Mouse (Mus musculus) layer of hippocampus, adult 11-12 months (tissue): Measurements from ENCODE around the gene Gm20388.
A peak's percentile ranks its signal among the peaks of the same experiment; 100 is the strongest.

Experiments used
- DNase-seq: peaks from one replicate; pipeline ENCODE4 v3.0.0; 2022; ENCODE audit warnings: low spot score

Gm20388 gene

DNA sequence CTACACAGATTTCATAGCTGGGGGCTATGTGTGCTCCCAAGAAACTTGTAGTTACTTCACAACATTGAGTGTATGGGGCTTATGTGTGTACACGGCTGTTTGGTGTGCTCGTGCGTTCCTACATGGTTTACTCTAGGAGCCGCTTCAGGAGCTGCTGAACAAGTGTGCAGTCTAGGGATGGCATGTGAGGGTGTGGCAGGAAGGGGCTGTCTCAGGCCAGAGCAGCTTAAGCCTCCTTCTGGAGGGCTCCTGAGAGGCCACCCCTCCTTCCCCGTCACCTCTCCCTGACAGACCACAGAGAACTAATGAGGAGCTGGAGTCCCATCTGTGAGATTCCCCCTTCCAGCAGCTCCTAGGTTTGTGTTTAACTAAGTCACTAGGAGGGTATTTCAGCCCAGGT, 2077.3 kb downstream of the Gm20388 start:
- no peak for DNase-seq

DNA sequence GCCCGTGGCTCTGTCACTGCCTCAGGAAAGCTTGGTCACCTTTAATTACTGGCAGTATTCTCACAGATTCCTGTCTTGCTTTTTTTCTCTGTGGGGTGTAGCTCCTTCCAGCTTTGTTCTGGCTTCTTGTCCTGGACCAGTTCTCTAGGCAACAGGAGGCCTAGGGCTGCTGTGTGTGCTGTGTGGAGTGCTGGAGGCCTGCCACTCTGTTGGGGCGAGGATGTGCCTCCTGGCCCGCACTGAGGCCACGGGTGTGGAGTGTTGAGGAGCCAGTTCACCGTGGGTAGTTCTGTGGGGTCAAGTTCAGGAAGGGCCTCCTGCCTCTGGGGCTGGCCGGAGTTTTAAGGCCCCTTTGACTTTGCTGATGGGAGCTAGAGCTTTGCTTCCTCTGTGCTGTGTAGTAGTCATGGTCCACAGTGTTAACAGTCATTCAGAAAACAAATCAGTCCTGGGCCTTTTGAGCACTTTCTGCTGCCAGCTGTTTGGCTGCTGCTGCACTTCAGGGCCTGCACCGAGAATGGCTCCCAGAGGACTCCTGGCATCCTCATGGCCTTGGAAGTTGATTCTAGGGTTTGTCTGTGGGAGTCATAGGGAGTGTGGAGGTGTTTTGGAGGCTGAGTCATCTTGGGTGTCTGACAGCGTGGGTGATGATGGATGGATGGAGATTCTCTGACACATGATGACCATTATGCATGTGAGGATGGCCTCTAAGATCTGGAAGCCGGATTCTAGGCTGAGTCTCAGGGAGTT, 2080.0 kb downstream of the Gm20388 start:
- no peak for DNase-seq

DNA sequence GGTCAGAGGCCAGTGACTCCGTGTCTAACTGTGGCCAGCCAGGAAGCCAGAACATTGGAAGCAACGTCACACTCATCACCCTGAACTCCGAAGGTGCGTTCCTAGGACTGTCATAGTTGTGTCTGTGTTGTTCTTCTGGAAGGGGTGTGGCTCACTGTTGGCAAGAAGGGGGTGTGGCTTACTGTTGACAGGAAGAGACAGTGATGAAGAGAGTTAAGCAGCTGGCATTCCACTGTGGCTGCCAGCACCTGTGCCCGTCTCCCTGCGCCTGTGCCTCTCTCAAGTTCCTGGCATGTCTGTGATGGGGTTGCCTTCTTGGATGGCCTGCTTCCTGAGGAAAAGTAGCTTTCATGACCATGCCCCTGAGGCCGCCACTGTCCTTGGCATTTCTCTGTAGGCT, 2081.0 kb downstream of the Gm20388 start:
- no peak for DNase-seq

DNA sequence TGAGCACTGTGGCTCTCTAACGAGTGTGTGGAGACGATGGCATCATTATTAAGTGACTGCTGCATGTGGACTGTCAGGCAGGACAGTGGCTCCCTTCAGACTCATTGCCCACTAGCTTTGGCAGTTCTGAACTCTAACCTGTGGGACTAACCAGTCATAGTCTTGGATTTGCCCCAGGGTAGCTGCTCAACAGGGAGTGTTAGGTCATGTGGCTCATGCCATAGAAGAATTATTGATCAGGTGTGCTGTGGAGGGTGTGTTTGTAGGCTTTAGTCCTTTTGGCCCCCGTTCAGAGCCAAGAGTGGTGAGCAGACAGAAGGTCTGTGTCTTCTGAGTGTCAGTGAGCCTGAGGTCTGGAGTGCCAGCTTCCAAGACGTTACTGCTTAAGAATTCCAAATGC, 2082.3 kb downstream of the Gm20388 start:
- DNase-seq = no peak

DNA sequence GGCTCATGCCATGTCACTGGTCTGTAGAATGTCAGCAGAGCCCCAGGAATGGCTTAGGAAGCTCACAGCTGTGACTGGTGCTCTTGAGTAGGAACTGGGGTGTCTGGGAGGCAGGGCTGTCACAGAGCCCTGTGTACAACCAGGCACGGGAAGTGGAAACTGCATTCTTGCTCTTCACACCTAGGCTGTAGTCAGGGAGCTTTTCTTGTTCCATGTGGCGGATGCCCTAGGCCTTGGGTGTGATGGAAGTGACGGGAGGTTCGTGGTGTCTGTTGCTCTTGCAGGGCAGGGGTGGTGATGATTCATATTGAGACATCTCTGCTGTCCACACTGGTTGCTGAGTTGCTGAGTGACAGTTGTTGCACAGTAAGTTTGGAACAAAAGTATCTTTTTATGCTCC, 2084.5 kb downstream of the Gm20388 start:
- no peak for DNase-seq

DNA sequence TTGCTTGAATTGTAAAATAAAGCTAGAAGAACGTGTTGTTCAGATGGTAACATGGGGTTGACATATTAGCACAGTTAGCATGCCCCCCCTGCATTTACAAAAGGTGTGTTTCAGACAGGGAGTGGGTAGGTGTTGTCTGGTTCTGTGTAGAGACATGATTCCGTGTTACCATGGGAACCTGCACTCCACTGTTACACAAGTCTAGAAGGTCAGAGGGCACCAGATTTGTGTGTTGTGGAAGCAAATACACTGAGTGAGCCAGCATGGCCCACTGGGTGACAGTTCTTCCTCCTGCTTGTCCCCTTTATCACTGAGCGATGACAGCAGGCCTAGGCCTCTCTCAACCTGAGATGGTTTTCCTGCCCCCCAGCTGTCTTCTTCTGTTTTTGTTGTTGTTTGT, 2085.3 kb downstream of the Gm20388 start:
- no peak for DNase-seq

DNA sequence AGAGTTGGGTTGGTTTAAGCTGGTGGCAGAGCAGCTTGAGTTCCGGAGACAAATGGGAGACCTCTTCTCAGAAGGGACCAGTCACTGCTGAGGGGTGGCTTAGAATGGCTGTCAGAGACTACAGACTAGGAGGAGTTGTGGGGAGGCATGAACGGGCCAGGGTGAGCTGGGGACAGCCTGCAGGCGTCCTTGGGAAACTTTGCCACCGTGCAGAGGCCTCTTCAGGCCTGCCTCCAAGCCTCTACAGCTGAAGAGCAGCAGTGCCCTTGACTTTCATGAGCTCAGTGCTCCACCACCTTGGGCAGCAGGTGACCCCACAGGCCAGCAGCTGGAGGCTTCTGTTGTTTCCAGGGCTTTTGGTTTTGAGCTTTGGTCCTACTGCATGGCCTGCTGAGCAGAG, 2088.0 kb downstream of the Gm20388 start:
- no peak for DNase-seq

DNA sequence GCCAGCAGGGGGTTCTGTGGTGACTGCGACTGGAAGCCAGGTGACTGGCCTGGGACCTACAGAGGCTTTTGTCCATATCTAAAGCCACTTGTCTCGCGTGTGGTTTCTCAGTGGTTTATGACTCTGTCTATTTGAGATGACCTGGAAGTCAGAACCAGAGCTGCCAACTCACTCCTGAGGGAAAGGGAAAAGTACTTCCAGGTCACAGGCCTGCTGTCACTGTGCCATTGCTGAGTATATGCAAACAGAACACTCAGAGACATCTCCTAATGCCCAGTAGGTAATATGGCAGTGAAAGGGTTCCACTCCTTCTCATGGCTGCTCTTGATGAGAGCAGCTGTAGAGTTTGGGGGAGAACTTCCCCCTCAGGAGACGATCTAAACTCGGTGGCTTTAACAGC, 2088.6 kb downstream of the Gm20388 start:
- no peak for DNase-seq

DNA sequence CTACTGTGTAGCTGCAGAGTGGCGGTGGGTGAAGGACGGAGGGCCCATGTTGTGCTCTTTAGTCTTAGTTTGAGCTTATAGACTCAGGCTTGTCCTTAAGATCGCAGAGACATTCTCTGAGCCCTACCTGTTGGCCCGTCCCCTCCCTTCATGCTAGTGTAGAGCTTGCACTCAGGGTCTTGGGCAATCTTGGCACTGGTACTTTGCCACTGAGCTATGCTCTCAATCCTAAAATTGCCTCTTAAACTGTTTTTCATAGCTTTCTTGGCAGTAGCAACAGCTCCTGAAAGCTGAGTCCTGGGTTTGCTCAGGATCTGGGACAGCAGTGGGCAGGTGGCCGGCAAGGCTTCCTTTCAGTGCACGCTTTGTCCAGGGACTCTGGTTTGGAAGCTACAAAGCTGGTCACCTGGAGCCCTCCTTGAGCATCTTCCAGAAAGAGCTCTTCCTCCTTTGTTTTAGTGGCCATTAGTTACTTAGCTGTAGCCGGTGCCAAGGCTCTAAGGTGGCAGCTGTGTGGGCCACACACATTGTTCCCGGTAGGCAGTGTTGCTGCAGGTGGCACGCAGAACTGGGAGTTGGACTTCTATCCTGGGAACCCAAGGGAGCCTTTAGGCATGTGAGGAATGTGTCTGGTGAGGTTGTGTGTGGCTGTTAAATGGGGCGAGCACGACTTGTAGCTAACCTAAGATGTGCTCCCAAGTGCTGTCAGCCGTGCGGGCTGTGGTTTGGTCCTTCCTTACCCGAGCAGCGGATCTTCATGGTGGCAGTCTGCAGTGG, 2090.9 kb downstream of the Gm20388 start:
- DNase-seq = no peak

DNA sequence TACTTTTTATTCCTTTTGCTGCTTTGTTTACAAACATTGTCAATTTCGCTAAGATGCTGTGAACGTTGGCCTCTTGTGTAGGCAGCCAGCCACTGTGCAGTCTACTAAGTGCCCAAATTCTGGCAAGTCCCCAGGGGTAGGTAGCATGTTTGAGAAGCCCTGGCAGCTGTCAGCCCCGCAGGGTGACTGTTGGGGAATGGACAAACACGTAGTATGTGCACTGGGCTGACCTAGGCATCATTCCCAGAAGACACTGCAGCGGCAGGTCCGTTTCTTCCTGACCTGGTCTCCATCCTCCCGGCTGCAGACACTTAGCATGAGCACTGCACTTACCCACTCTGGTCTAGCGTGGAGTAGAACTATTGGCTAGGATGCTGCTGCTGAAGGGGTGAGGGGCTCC, 2093.0 kb downstream of the Gm20388 start:
- no peak for DNase-seq

DNA sequence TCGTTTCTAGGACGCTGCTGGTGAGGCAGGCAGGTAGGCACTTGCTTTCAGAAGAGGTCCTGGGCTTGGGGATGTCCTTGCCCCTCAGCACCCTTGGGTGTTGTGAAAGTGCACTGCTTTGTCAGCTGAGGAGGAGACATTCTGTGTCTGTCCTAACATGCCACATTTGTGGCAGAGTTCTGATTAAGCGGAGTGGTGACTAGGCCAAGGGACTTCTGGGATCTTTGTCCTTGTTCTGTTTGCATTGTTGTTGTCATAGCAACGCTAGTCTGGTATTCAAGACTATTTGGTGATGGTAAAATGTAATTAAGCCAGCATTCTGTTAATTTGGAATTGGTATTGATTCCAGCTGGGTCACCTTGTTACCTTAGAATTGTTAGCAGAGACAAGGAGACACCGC, 2093.5 kb downstream of the Gm20388 start:
- DNase-seq = no peak

DNA sequence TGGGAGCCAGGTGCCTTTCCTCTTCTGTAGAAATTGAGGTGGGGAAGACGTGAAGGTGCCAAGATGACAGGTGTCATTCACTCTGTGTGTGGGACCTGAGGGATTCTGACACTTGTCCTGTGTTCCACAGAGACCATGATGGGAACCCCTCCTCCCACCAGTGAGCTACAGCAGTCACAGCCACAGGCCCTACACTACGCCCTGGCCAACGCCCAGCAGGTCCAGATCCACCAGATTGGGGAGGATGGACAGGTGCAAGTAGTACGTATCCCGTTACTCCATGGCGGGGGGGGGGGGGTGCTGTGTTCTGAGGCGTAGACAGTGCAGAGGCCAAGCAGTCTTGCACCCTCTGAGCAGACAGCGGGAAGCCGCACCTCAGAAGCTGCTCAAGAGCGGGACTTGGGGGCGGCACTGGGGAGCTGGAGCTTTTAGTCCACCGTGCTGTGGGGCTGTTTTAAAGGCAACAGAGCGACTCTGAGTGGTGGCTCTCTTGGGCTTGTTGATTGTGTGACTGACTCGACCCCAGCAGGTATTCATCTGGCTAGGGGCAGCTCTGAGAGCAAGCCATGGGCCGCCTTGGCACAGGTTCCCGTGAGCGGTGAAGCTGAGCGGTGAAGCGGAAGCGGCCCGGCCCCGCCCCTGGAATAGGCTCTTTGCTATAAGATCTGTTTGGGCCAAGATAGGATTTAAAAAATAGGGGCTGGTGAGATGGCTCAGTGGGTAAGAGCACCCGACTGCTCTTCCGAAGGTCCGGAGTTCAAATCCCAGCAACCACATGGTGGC, 2095.0 kb downstream of the Gm20388 start:
- no peak for DNase-seq

DNA sequence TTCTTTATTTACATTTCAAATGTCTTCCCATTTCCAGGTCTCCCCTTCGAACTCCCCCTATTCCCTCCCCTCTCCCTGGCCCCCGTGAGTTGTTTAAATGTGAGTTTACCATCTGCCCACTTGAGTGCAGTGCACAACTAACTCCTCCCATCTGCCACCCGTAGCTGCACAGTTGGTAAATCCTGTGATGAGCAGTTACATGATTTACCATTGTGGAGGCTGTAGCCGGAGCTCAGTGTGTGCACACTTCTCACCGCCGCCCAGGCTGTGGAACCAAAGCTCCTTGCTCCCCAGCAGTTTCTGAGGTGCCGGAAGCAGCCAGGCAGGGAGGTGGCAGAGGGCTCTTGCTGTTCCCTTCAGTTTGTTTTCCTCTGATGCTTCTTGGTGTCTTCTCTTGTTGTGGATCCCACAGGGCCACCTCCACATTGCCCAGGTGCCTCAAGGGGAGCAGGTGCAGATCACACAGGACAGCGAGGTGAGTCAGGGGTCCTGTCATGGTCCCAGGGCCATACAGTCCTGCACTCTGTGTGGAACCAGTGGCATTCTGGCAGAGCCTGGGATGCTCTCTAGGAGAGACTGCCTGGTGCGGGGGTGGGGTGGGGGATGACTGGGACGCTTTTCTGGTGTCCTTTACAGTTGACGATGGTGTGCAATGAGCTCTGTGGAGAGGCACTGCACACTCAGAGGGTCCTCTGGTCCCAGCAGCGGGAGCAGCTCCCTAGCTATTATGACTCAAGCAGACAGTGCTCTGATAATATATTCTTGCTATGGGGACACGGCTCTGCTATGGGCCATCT, 2096.2 kb downstream of the Gm20388 start:
- peak; percentile 44 for DNase-seq

DNA sequence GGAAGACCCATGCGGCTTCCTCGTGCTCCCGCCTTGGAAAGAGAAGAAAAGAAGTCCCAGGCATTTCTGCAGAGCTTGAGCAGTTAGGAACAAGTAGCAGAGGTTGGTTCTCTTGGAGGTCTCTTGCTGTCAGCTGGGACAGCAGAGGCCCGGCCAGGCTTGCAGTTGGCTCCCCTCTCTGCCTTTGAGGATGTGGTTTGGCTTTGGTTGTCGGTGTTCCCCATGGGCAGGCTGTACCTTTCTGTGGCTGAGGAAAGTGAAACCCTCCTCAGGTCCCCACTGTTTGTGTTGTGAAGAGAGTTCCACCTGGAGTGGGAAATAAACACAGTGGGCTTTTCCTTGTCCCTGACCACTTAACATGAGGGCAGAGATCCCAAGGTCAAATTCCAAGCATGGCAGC, 2097.8 kb downstream of the Gm20388 start:
- no peak for DNase-seq

DNA sequence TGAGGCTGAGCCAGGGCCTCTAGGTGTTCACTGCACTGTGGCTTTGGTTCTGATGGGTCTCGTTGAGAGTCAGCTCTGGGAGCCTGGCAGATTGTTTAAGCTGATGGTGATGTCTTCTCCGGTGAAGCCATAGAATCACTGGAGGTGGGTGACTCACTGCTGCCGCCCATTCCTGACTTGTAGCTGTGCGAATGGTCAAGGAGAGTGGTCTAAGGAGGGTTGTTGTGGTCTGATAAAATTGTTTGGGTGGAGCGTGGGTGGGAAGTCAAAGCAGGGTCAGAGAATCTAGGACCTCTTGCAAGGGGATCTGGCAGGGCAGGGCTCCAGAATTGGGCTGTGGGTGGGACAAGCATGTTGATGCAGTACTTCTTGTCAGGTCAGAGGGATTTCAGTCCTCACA, 2100.0 kb downstream of the Gm20388 start:
- no peak for DNase-seq

DNA sequence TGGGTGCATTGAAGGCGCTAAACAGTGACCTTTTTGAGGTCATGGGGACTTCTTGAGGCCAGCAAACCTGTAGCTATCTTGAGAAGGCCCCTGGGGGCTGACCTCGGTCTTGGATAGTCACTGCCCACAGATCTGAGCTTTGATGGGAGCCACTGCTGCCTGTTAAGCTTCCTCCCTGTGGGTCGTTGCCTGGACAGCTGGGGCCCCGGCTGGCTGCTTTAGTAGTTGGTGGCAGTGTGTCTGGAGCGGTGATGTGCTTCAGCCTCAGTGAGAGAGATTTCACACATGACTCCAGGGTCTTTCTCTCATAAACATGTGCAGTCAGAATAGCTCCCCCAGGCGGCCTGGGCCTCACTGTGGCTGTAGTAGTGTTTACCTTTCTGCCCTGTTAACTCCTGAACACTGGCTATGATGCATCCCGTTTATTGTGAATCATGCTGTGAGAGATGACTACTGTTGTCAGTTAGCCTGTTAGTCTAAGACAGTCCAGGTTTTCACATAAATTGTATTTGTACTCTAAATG, 2100.5 kb downstream of the Gm20388 start:
- no peak for DNase-seq

DNA sequence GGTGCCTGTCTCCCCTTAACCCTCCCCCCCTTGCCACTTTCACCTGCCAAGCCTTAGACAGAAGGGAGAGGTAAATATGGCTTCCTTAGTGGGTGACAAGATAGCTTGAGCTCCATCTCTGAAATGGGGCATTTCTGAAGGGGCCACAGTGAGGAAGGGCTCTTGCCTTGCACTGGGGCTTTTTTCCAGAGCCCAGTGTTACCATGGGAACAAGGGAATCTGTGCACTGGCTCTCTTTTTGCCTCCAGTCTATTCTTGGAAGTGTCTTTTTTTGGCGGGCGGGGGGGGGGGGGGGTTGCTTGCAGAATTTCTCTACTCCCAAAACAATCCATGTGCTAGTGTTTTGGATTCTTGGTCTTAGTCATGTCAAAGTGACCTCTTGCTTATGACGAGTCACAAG, 2104.0 kb downstream of the Gm20388 start:
- no peak for DNase-seq

DNA sequence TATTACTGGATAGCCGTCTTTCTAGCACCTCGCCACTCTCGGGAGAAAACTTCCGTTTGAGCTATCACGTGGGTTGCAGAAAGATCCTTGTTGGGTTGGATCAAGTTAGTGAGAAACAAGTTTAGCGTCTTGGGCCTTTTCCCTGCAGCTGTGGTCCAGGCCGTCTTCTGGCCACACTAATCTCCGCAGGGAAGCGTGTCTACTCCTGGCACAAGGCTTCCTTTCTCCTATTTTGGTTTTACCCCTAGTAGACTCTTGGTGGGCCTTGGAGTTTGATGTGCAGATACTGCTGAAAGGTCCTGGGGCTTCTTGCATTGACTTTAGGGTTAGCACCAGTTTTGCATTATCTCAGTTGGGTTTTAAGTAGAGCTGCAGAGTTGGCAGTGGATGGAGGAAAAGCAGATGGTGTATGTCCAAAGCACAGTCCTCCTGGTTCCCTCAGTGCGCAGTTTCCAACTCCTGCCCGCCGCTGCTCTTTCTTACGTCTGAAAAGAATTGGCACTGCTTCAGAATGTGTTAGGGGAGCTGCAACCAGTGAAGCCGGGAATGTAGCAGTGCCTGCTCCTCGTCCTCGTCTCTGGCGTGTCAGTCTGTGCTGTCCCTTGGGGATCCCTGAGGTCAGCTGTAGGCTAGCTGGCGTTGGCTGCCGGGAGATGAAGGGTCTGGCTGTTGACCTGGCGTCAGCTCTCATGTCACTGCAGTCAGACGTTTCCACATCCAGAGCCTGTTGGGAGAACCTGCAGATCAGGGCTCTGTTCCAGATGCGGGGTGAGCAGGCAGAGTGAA, 2107.6 kb downstream of the Gm20388 start:
- DNase-seq = no peak

DNA sequence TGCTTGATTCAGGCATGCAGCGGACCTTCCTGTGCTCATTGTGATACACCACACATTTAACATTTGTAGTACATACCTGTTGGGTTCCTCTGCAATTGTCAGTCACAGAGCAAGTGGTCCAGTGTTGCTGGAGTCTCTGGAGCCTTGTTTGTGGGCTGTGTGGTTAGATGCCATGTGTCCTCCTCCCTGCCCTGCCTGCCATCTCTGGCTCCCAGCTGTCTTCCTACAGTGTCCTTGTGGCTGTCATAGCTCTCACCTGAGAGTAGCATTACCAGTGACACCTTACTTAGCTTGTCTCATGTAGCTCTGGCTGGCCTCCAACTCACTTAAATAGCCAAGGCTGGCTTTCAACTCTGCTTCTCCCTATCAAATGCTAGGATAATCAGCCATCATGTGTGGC, 2108.5 kb downstream of the Gm20388 start:
- no peak for DNase-seq

DNA sequence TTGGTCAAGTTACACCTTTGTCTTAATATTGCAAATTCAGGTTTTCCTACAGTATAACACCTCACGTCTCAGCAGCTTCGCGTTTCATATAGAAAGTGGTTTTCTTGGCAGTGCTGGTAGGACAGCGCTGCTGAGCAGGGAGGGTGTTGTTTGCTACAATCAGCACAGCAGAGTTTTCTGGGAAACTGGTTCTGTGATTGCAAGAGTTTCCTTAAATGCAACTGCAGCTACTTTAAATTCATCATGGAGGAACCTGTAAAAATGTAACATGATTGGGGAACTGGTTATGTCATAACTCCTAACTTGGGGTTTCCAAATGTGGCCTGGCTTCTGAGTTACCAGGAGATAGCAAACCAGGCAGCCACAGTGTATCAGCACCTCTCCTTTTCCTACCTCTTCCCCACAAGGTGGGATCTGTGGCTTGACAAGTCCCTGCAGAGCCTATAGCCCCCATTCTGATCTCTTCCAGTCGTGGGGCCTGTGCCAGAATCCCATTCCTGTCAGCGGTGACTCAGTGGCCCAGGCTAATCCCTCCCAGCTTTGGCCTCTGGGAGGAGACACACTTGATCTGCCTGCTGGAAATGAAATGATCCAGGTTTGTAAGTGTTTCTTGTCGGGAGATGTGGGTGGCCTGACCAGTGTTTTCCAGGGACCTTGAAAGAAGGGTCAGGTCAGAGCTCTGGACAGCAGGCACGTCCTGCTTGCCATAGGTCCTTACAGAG, 2109.6 kb downstream of the Gm20388 start:
- DNase-seq = no peak
